Mouse (Mus musculus) thymus, postnatal 14 days (tissue): ENCODE results near the gene Cdh23.

ENCODE experiments used
- DNase-seq: peaks from one replicate; pipeline ENCODE4 v3.0.0; 2021

Cdh23 gene

DNA sequence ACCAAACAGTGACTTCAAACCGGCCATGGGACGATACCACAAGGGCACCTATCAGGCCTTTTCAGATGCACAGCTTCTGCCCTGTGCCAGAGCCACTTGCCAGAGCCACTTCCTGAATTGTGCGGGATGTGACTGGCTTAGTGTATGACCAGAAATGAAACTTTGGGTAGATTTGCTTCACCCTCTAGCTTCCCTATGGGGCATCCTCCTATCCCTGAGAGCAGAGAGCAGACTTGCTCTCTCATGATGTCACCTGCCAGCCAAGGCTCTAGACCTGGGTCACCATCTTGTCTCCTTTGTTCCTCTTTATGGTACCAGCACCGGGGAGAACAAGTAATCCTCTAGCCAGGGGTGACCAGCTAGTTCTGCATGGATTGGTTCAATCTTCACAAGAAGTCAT, 10.0 kb upstream of the Cdh23 start:
- DNase-seq, result no peak

GRCm38 (mm10) chr10:60705134-60705533, 8.8 kb upstream of the Cdh23 start:
- DNase-seq, result no peak

DNA sequence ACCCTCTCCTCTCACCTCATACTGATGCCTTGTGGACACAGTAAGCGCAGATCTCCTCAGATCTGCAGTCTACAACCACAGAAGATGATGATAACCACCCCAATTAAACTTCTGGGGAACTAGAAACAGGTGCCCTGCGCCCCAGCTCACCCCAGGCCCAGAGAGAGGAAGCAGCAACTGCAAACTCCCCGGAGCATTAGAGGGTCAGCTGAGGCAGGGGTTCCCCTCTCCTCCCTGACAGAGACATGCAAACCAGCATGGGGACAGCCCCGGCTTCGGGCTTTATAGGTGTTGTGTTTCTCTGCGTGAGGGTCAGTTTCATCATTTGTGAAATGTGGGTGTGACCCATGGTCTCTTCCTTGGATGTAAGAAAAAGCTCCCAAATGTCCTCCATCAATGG, 1.5 kb upstream of the Cdh23 start:
- no peak for DNase-seq

- DNase-seq, result peak; percentile 87
These were observed 685 bp upstream of the Cdh23 start for GRCm38 (mm10) chr10:60696975-60697374.

DNA sequence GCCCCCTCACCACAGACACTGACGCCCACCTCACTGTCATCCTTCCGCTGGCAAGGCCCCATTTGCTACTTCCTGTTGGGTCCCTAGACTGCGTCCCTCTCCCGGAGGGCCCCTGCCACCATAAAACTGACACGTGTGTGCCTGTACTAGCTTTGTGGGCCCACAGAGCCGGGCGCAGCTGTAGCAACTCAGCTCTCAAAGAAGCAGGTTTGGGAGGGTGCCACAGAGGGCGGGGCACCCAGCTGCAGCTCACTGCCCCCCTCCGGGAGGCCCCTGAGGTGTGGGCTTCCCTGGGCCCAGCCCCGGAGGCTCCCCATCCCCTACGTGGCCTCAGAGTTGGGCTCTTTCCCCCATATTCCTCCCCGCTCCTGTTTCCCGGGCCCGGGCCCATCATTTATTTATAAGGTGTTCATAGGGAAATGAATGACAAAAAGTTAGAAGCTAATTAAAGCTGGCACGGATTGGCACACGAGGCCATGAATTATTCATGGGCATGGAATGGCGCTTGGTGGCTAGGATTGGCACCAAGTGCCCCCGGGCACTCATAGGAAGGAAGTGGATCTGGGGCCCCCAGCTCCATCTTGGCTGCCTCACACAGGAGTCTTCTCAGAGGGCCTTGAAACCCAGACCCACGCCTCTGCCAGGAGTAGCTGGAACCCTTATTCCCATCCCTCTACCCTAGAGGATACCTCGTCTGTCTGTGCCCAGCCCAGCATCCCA, 4.5 kb downstream of the Cdh23 start:
- DNase-seq, result peak; percentile 89

GRCm38 (mm10) chr10:60690960-60691359, 5.3 kb downstream of the Cdh23 start:
- DNase-seq, result peak; percentile 70

DNA sequence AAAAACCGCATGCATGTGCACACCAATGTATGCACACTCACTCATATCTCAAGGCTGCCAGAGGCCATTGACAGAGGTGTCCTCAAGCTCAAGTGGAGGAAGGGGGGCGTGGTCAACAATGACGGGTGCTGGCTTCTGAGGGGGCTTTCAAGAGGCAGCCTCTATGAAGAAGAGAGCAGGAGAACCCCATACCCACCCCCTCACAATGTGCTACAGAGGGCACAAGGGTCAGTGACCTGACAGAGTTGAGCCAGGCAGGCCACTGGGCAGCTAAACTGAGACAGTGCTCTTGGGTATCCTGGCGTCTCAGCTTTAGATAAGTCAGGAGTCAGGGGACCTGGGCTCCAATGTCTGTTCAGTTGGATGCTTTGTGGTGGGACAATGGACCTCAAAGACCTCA, 6.9 kb downstream of the Cdh23 start:
- DNase-seq, result no peak

- peak; percentile 82 for DNase-seq
These were observed 9.1 kb downstream of the Cdh23 start for GRCm38 (mm10) chr10:60687011-60687776.

GRCm38 (mm10) chr10:60686641-60686975, 9.7 kb downstream of the Cdh23 start:
- peak; percentile 37 for DNase-seq

DNA sequence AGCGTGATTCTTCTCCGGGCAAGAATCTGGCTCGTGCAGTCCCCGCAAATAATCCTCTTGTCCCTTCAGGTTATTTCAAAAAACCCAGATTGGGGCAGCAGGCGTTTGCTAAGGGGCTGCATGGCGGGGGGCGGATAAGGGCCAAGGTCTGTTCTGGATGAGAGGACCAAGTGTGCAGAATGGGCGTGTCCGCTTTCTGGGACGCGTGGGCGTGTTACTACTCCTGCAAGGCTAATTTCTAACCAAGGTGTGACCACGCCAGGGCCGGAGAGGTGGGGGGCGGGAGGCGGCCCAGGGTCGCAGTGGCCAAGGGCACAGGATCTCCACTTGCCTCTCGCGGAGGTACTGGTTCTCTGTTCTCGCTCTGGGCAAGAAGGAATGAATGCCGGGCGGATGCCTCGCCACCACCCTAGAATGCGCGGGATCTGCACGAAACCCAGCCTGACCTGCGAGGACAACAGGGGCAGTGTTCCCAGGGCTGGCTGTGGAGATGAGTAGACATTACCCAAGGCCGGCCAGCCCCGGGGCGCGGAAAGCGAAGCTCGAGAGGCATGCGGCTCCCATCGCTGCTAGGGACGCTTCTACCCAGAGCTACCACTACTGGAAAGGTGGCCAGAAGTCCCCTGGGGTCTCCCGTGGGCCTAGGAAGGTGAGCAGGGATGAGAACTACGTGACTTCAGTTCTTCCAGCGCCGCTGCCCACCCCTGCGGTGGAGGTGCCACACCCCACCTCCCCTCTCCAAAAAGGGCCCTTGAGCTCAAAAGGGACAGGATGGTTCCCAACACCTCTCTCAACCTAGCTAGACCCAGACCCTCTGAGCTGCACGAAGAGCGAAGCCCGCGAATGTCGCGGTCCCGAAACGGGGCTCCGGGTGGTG, 10.3 kb downstream of the Cdh23 start:
- peak; percentile 17 for DNase-seq

DNA sequence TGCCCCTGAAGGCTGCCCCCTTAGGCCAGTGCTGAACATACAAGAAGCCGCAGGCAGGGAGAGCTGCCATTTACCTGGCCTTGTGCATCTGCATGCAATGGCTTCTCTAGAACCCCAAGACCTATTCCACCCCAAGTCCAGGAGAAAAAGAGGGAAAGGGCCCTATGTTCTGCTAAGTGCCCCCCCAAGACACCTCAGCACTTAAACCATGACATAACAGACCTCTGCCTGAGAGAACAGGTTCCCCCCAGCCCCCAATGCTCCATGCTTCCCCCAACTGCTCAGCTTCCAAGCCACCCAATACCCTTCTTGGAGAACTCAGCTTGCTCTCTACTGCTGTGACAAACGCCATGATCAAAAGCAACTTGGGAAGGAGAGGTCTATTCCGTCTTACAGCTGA, 17.4 kb downstream of the Cdh23 start:
- DNase-seq, result no peak

DNA sequence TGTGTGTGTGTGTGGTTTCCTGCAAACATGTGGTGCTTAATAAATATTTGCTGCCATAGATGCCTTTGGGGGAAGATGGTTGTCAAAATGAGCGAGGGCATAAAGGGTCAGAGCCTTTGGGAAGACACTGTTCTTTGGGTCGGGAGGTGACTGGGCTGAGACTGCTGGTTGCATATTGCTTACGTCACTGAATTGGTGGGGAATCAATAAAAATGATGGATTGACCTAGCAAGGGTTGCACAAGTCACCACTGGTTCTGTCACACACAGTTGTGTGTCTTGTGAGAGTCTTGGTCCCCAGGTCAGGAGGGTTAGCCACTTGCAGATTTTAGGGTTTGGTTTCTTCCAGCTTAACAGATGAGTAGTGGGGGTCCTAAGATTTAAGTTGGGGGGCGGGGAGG, 19.0 kb downstream of the Cdh23 start:
- DNase-seq, result no peak

GRCm38 (mm10) chr10:60670166-60670565, 26.1 kb downstream of the Cdh23 start:
- no peak for DNase-seq

- DNase-seq, result no peak
These were observed 27.7 kb downstream of the Cdh23 start for GRCm38 (mm10) chr10:60668591-60668990.

GRCm38 (mm10) chr10:60660986-60661385, 35.3 kb downstream of the Cdh23 start:
- DNase-seq, result no peak

DNA sequence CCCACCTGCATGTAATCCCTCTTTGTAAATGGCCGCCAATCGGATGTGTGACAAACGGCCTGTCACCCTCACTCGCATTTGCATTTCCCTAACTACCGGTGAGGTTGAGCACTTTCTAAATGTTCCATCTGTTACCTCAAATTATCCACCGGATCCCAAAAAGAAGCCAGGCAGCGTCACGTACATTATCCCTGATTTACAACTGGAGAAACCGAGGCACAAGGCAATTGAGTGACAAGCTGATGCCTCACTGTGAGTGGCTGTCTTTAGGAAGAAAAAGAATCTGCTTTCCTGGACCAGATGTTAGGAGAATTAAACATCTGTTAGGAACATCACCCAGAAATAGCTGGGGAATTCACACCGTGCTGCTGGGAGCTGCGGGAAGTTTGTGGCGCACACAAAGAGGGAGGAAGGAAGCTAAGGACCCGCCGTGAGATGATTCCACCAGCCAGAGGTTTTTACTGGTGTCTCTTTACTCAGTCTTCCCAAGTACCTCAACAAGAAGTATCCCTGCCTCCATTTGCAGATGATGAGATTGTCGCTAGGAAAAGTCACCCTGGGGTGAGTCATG, 36.8 kb downstream of the Cdh23 start:
- no peak for DNase-seq

DNA sequence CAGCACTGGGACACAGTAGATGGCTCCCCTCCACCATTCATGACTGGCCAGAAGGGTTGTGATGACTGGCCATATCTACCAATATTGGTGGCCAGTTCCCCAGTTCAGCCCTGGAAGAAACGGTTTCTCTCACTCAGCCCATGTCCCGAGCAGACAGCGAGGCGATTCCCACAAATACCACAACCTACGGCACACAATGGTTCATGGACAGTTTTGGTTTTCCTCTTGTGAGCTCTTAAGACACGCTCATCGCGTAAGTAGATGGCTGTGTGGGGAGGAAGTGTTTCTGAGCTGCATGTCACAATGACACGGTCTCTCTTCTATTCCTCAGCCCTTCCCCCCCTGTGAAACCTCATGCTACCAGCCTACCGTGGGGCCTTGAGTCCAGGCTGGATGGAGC, 38.1 kb downstream of the Cdh23 start:
- DNase-seq, result no peak

DNA sequence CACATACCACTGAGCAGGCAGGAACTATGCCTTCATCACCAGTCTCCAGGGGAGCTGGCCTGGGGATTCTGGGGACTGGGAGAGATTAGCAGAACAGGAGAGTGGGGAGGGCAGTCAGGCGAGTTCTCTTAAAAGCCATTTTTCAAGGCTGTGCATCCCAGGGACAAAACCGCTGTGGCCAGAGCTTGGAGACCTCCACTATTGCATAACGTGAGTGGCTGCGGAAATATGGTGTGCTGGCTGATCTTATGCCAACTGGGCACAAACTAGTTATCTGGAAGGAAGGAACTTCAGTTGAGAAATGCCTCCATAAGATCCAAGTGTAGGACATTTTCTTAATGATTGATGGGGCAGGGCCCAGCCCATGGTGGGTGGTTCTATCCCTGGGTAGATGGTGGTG, 42.6 kb downstream of the Cdh23 start:
- no peak for DNase-seq

DNA sequence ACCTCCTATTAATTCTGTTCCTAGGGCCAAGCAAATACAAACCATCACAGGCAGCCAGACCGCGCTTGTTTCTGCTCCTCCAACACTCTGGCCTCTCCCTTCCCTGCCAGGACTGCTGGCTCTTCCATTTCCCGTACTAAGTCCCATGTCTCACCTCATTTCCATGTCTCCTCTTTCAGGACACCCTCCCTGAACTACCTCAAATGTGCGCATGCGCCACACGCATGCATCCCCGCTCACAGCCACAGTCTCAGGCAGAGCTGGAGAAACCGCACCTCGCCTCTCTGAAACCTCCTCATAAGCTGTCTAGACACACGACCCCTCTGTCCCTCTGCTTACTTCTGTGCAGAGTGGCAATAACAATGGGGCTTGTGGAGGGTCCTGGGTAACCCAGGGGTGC, 43.2 kb downstream of the Cdh23 start:
- DNase-seq, result no peak

DNA sequence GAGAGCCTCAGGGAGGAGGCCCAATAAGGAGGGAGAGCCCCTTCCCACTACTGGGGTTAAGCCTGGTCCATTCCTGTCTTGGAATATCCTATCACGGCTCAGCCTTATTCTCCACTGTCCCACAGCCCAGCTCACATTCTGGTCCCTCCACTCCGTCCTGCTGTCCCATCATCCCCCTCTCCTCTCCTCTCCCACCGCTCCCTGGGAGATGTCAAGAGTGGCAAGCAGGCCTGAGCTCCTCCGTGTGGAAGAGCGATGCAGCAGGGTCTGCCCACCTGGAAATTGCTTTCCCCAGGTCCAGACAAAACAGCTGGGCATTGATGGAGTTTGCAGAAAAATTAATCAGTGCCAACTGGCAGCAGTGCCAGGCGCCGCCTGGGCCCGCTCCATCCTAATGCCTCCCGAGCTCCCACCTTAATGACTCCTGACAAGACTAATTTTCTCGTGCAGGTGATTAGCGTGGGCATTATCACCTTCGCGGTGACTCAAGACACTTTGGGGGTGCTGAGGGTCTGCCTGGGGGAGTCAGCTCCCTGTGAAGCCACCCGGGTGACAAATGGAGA, 52.1 kb downstream of the Cdh23 start:
- DNase-seq, result no peak

DNA sequence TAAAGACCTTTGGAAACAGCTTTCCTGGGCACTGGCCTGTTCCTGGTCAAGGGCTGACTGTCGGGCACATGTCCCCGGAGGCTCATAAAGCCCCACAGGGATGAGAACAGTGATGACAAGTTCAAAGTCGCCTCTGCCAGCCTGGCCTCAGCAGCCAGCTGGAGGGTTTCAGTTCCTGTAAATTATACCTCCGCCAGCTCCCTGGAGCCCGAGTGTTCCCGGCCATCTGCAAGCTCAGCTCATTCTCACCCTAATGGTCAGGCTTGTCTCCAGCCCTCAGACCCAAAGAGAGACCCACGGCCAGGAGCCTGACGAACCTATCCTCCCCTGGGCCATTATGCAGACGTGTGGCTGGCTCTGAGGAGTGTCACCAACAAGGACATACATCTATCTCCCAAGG, 57.0 kb downstream of the Cdh23 start:
- no peak for DNase-seq

DNA sequence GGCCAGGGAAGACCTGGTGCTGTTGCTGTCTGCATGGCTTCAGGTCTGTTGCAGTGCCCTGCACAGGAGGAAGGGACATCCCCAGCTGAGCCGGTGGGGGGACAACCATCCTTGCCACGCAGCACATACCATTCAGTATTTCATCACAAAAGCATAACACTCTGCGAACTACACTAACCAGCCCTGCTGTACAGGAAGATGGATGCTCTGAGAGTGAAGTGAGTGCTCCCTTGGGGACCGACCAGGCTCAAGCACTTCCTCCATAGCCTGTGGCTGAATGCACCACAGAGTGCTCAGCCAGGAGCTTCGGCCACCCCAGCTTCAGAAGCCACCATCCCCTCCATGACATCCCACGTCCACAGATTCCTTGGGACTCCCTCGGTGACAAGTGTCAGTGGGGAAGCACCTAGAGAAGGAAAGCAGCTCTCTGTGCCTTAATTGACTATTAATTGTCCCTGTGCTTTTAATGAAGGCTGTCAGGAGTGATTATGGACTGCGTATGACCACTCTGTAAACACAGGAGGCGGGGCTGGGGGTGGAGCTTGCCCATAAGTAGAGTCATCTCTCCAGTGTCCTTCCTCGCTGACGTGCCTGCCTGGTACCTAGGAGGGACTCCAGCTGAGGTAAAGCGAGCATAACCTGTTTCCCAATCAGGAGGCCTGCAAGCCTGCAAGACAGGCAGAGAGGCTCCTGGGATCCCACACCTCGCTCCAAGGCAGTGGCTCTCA, 60.6 kb downstream of the Cdh23 start:
- DNase-seq, result no peak
